Comparison of ENCODE assay signal across 15 mouse cellular contexts in genomic region chr12:71969022-71969421, GRCm38 (mm10).
DNase-seq lines count a peak whose midpoint lies in the region; ATAC-seq lines count a peak whose summit lies in the region.
"Had no signal": no experiment of that assay in that cellular context is flagged by ENCODE, and none has a peak within 500 bp of the region (broad histone marks: within the 10 kb centered on the region; RNA-seq: fewer than 3 reads in every experiment).

No protein-coding gene starts in this region.

- peak; percentile 83 for DNase-seq in heart, adult 11 months
- DNase-seq in heart, postnatal 10 days = no peak
- DNase-seq in limb, embryonic 10.5 days (ENCODE audit: low spot score) = no peak
- DNase-seq: cerebellum, adult 8-10 months; liver; lung, postnatal 10 days; thymus, postnatal 14 days had no signal

- H3K9me3 ChIP-seq in heart, embryonic 16.5 days (replicated peaks; ENCODE audit: control insufficient read depth, low read length) = no peaks in the 10 kb centered on the region
- no peaks in the 10 kb centered on the region for H3K9me3 ChIP-seq in heart, embryonic 11.5 days (replicated peaks; ENCODE audit: control insufficient read depth, low read length)
- no peaks in the 10 kb centered on the region for H3K9me3 ChIP-seq in limb, embryonic 13.5 days
- no peaks in the 10 kb centered on the region for H3K9me3 ChIP-seq in limb, embryonic 10.5 days (replicated peaks)
- no peaks in the 10 kb centered on the region for H3K9me3 ChIP-seq in hindbrain, embryonic 13.5 days
- H3K9me3 ChIP-seq: midbrain, embryonic 15.5 days had no signal

- 49% methylated on average over 3 of the region's 3 CpGs for WGBS in heart, embryonic 16.5 days
- 54% methylated on average over 3 of the region's 3 CpGs for WGBS in heart, embryonic 11.5 days (ENCODE audit: insufficient replicate concordance)
- 31% methylated on average over 3 of the region's 3 CpGs for WGBS in limb, embryonic 13.5 days
- 21% methylated on average over 3 of the region's 3 CpGs for WGBS in limb, embryonic 10.5 days
- WGBS in hindbrain, embryonic 13.5 days = 49% methylated on average over 3 of the region's 3 CpGs

- ATAC-seq in heart, embryonic 16.5 days (replicated peaks; ENCODE audit: extremely low read depth, insufficient read depth, low FRiP score) = no peak
- ATAC-seq in heart, embryonic 11.5 days (replicated peaks; ENCODE audit: insufficient number of reproducible peaks, low FRiP score, low TSS enrichment) = no peak
- ATAC-seq in limb, embryonic 13.5 days (ENCODE audit: low FRiP score, low read depth) = no peak
- no peak for ATAC-seq in hindbrain, embryonic 13.5 days (ENCODE audit: low FRiP score)
- ATAC-seq: hindbrain, postnatal 0 days; intestine, postnatal 0 days; midbrain, embryonic 15.5 days had no signal

- intact Hi-C loops in heart, postnatal 10 days (cut with DNase I) = no loop called here

- no peak overlapping the region for H3K4me2 ChIP-seq in heart, embryonic 16.5 days (ENCODE audit: low read depth, low read length)
- no peak overlapping the region for H3K4me2 ChIP-seq in heart, embryonic 11.5 days
- H3K4me2 ChIP-seq in limb, embryonic 13.5 days (replicated peaks) = no peak overlapping the region
- H3K4me2 ChIP-seq in hindbrain, embryonic 13.5 days = no peak overlapping the region
- H3K4me2 ChIP-seq: midbrain, embryonic 15.5 days had no signal

- H3K36me3 ChIP-seq in heart, embryonic 16.5 days (ENCODE audit: control insufficient read depth, insufficient read depth) = 0 out of 2 replicates have a peak, but pooled peaks cover 4% of the 10 kb centered on the region
- 0 out of 2 replicates have a peak, but pooled peaks cover 2% of the 10 kb centered on the region for H3K36me3 ChIP-seq in heart, embryonic 11.5 days (ENCODE audit: control insufficient read depth, insufficient read depth, low read length)
- peaks cover 16% of the 10 kb centered on the region for H3K36me3 ChIP-seq in limb, embryonic 13.5 days
- H3K36me3 ChIP-seq in limb, embryonic 10.5 days = no peaks in the 10 kb centered on the region
- H3K36me3 ChIP-seq in hindbrain, embryonic 13.5 days = peaks cover 43% of the 10 kb centered on the region

- H3K9ac ChIP-seq in heart, embryonic 16.5 days (ENCODE audit: low read length) = no peak overlapping the region
- no peak overlapping the region for H3K9ac ChIP-seq in heart, embryonic 11.5 days (ENCODE audit: low read depth, low read length)
- no peak overlapping the region for H3K9ac ChIP-seq in limb, embryonic 13.5 days
- H3K9ac ChIP-seq in hindbrain, embryonic 13.5 days = no peak overlapping the region
- H3K9ac ChIP-seq: midbrain, embryonic 15.5 days had no signal

- no peaks in the 10 kb centered on the region for H3K27me3 ChIP-seq in heart, embryonic 16.5 days (ENCODE audit: control insufficient read depth, insufficient read depth, low read length)
- H3K27me3 ChIP-seq in heart, embryonic 11.5 days (ENCODE audit: control insufficient read depth, insufficient read depth, low read length) = no peaks in the 10 kb centered on the region
- no peaks in the 10 kb centered on the region for H3K27me3 ChIP-seq in limb, embryonic 13.5 days
- no peaks in the 10 kb centered on the region for H3K27me3 ChIP-seq in limb, embryonic 10.5 days (ENCODE audit: low read depth, poor library complexity, severe bottlenecking)
- no peaks in the 10 kb centered on the region for H3K27me3 ChIP-seq in hindbrain, embryonic 13.5 days
- H3K27me3 ChIP-seq: midbrain, embryonic 15.5 days had no signal

- peaks cover 53% of the 10 kb centered on the region for H3K4me1 ChIP-seq in heart, embryonic 16.5 days (ENCODE audit: control insufficient read depth, insufficient read depth, low read length)
- H3K4me1 ChIP-seq in heart, embryonic 11.5 days (ENCODE audit: control insufficient read depth, insufficient read depth, low read length) = peaks cover 43% of the 10 kb centered on the region
- peaks cover 21% of the 10 kb centered on the region for H3K4me1 ChIP-seq in limb, embryonic 13.5 days
- H3K4me1 ChIP-seq in limb, embryonic 10.5 days = peaks cover 22% of the 10 kb centered on the region
- H3K4me1 ChIP-seq in hindbrain, embryonic 13.5 days (replicated peaks) = peaks cover 21% of the 10 kb centered on the region; the same call in 1 of the 2 replicates
- H3K4me1 ChIP-seq: midbrain, embryonic 15.5 days had no signal

- no peak overlapping the region for H3K4me3 ChIP-seq in heart, embryonic 16.5 days (ENCODE audit: low read length)
- H3K4me3 ChIP-seq in heart, embryonic 11.5 days (ENCODE audit: low read depth, low read length) = no peak overlapping the region
- H3K4me3 ChIP-seq in limb, embryonic 13.5 days = no peak overlapping the region
- H3K4me3 ChIP-seq in limb, embryonic 10.5 days = no peak overlapping the region
- no peak overlapping the region for H3K4me3 ChIP-seq in hindbrain, embryonic 13.5 days
- H3K4me3 ChIP-seq: midbrain, embryonic 15.5 days; myocyte had no signal

- peak overlapping the region; percentile 56 for H3K27ac ChIP-seq in heart, embryonic 16.5 days (ENCODE audit: low read length)
- H3K27ac ChIP-seq in heart, embryonic 11.5 days (ENCODE audit: low read depth, low read length) = no peak overlapping the region
- H3K27ac ChIP-seq in limb, embryonic 13.5 days = 0 out of 2 replicates have a peak overlapping the region, but pooled peaks have one; percentile 15
- H3K27ac ChIP-seq in limb, embryonic 10.5 days = no peak overlapping the region
- H3K27ac ChIP-seq in hindbrain, embryonic 13.5 days = no peak overlapping the region
- H3K27ac ChIP-seq: hindbrain, postnatal 0 days; midbrain, embryonic 15.5 days had no signal

Comparison
In these comparisons a context has a peak if more than half of its experiments do, and no peak if none do; other contexts are left out.
1. H3K27ac ChIP-seq: peak in heart, embryonic 16.5 days (single experiment) and limb, embryonic 13.5 days (single experiment); none in heart, embryonic 11.5 days (single experiment), limb, embryonic 10.5 days (single experiment) and hindbrain, embryonic 13.5 days (single experiment).